Mouse (Mus musculus) forebrain, embryonic 16.5 days (tissue): ENCODE results near the gene Tgif1. TPM values are rescaled to one million over a fixed set of nuclear protein-coding genes. Genes with fewer than 3 reads are reported as not detected.
"Not testable (repeated sequence)": the region's sequence is repeated elsewhere in the genome, so short reads cannot be mapped to it uniquely, and the experiment has no call there.

Experiments used
- ATAC-seq: fragments of 200-750 bp; cut with Nextera tagmentation; 2 replicates; pipeline ENCODE4 v1.8.0; 2017; ENCODE audit warnings: mild to moderate bottlenecking, moderate library complexity
- H3K27ac ChIP-seq: fragments of 300-500 bp; sonication (generic); 2 replicates; pipeline ENCODE4 v1.5.1; 2014; ENCODE audit warnings: low read length, control low read depth
- H3K27me3 ChIP-seq: fragments of 300-500 bp; sonication (generic); replicated peaks from 2 replicates; pipeline ENCODE4 v1.6.1; 2014; ENCODE audit warnings: low read length; ENCODE audit not compliant: control insufficient read depth, insufficient read depth
- H3K36me3 ChIP-seq: fragments of 300-500 bp; sonication (generic); 2 replicates; pipeline ENCODE4 v1.6.1; 2014; ENCODE audit not compliant: control insufficient read depth, insufficient read depth
- H3K4me1 ChIP-seq: fragments of 300-500 bp; sonication (generic); replicated peaks from 2 replicates; pipeline ENCODE4 v1.6.1; 2014; ENCODE audit warnings: low read length; ENCODE audit not compliant: control insufficient read depth, insufficient read depth
- H3K4me2 ChIP-seq: fragments of 300-500 bp; sonication (generic); 2 replicates; pipeline ENCODE4 v1.6.1; 2014; ENCODE audit warnings: mild to moderate bottlenecking, low read length, control low read depth
- H3K4me3 ChIP-seq: fragments of 300-500 bp; sonication (generic); replicated peaks from 2 replicates; pipeline ENCODE4 v1.5.1; 2014; ENCODE audit warnings: mild to moderate bottlenecking, low read length, control low read depth
- H3K9ac ChIP-seq: fragments of 300-500 bp; sonication (generic); replicated peaks from 2 replicates; pipeline ENCODE4 v1.6.1; 2014; ENCODE audit warnings: low read depth, low read length, control low read depth
- H3K9me3 ChIP-seq: fragments of 300-500 bp; sonication (generic); 2 replicates; pipeline ENCODE4 v1.6.1; 2016; ENCODE audit warnings: low read length; ENCODE audit not compliant: control insufficient read depth
- WGBS: fragments of 180-500 bp; shearing (Covaris S2); extraction: QIAGEN DNeasy Blood & Tissue Kit; methylation state at CpG from one replicate; pipeline ENCODE4 v1.1.7; 2014; 5-methylcytosine and 5-hydroxymethylcytosine counted together
- polyA plus RNA-seq: library from polyadenylated mRNA; unstranded; fragments of >200 nt; fragmentation: Nextera tagmentation; extraction: Ambion mirVana; gene quantifications from 2 replicates; pipeline ENCODE4 v1.2.1, GENCODE M21; 2015

The Tgif1 gene
- polyA plus RNA-seq, 1 experiment from 2014 or later: 9.7 TPM

DNA sequence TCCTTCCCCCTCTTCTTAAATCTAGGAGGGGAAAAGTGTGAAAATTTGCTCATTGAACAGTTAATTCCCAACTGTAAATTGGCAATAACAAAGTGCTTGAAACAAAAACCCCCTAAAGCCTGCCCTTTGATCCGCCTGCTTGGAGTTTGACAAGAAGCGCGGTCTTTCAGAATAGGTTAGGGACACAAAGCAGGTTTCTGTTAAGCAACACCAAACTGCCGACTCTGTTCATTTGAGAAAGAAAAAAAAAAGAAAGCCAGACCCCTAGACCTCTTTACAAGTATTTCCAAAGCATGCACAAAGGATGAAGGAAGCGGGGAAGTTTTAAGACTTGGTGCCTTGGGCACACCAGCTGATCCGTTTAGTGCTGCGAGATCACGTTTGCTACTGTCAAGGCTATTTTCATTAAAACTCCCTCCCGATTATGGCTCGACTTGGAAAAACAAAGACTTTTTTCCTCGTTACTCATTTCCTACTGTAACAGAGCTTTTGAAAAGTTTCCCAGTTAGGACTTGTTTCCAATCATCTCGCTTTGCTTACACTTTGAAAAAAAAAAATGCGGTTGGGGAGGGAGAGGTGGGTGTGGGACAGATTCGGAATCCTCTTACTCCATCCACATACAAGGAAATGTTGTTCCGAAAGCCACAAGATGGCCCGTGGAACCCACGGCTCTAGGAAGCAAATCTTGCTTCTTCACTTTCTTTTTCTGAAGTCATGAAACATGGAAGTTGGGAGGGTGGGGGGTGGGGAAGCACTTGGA lies 5.4 kb downstream of the Tgif1 start:
- no peak for ATAC-seq
- Histone ChIP-seq H3K27me3 (peaks cover 12% of the 10 kb centered on the region; the same call in 1 of the 2 replicates), H3K9me3 (no peaks in the 10 kb centered on the region), H3K9ac (no peak overlapping the region), H3K4me1 (peaks cover 52% of the 10 kb centered on the region), H3K36me3 (no peaks in the 10 kb centered on the region), H3K27ac (0 out of 2 replicates have a peak overlapping the region, but pooled peaks have one; percentile 8), H3K4me2 (peak overlapping the region; percentile 87), H3K4me3 (peak overlapping the region; percentile 56)
- WGBS: under 1% methylated on average over 17 of the region's 17 CpGs

GRCm38 (mm10) chr17:70847086-70847485 lies 6.3 kb downstream of the Tgif1 start:
- Histone ChIP-seq H3K4me1 (peaks cover 47% of the 10 kb centered on the region), H3K36me3 (no peaks in the 10 kb centered on the region), H3K9ac (no peak overlapping the region), H3K27ac (no peak overlapping the region), H3K27me3 (peaks cover 12% of the 10 kb centered on the region; the same call in 1 of the 2 replicates), H3K4me3 (no peak overlapping the region), H3K9me3 (no peaks in the 10 kb centered on the region), H3K4me2 (no peak overlapping the region)
- no peak for ATAC-seq
- 6% methylated on average over 4 of the region's 4 CpGs for WGBS

- no peak overlapping the region for H3K27ac ChIP-seq
- no peak overlapping the region for H3K9ac ChIP-seq
- H3K4me3 ChIP-seq: no peak overlapping the region
- H3K4me1 ChIP-seq: peaks cover 38% of the 10 kb centered on the region
- peaks cover 12% of the 10 kb centered on the region; the same call in 1 of the 2 replicates for H3K27me3 ChIP-seq
- no peaks in the 10 kb centered on the region for H3K36me3 ChIP-seq
- no peaks in the 10 kb centered on the region for H3K9me3 ChIP-seq
- no peak overlapping the region for H3K4me2 ChIP-seq
- ATAC-seq: no peak
- 74% methylated on average over 8 of the region's 8 CpGs for WGBS
Observed at GRCm38 (mm10) chr17:70846111-70846644, 7.2 kb downstream of the Tgif1 start.

DNA sequence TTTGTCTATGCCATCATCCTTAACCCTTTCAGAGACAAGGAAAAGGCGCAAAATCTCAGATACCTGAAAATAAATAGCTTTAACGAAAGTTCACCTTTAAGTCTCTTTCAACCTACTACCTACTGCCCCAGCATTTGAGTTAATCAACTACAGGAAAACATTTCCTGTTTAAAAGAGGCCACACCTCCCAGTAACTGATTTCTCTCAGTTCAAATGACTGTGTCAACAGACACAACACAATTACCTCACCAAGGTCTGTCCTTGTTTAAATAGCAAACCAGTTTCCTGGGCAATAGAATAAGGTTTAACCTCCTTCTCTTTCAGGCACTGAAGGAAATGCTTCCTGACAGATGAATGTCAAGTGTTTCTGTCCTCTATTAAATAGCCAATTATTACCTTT lies 7.8 kb downstream of the Tgif1 start:
- Histone ChIP-seq H3K4me1 (peaks cover 34% of the 10 kb centered on the region), H3K4me3 (no peak overlapping the region), H3K9ac (no peak overlapping the region)

GRCm38 (mm10) chr17:70844971-70845370 lies 8.4 kb downstream of the Tgif1 start:
- H3K9me3 ChIP-seq: no peaks in the 10 kb centered on the region
- no peak overlapping the region for H3K9ac ChIP-seq
- H3K4me3 ChIP-seq: no peak overlapping the region
- H3K4me1 ChIP-seq: peaks cover 28% of the 10 kb centered on the region
- 27% methylated on average over 10 of the region's 10 CpGs for WGBS
- H3K27me3 ChIP-seq: peaks cover 12% of the 10 kb centered on the region; the same call in 1 of the 2 replicates
- no peak overlapping the region for H3K4me2 ChIP-seq
- H3K36me3 ChIP-seq: no peaks in the 10 kb centered on the region
- H3K27ac ChIP-seq: no peak overlapping the region
- ATAC-seq: peak; percentile 49

More for the DNA sequence above, 7.8 kb downstream of the Tgif1 start:
- Histone ChIP-seq H3K9me3 (no peaks in the 10 kb centered on the region), H3K27me3 (peaks cover 12% of the 10 kb centered on the region; the same call in 1 of the 2 replicates), H3K36me3 (no peaks in the 10 kb centered on the region), H3K4me2 (no peak overlapping the region), H3K27ac (no peak overlapping the region)
- no peak for ATAC-seq
- WGBS: 89% methylated on average over 2 of the region's 2 CpGs

- Histone ChIP-seq H3K4me3 (no peak overlapping the region), H3K27ac (no peak overlapping the region), H3K27me3 (peaks cover 4% of the 10 kb centered on the region; the same call in 1 of the 2 replicates), H3K9me3 (no peaks in the 10 kb centered on the region), H3K4me1 (peaks cover 12% of the 10 kb centered on the region), H3K36me3 (no peaks in the 10 kb centered on the region), H3K4me2 (no peak overlapping the region), H3K9ac (no peak overlapping the region)
- ATAC-seq: no peak
- 82% methylated on average over 4 of the region's 4 CpGs for WGBS
Observed at GRCm38 (mm10) chr17:70843252-70843651, 10.1 kb downstream of the Tgif1 start.

GRCm38 (mm10) chr17:70838533-70838932 lies 14.8 kb downstream of the Tgif1 start:
- Histone ChIP-seq H3K4me2 (no peak overlapping the region), H3K4me1 (peaks cover 10% of the 10 kb centered on the region), H3K27ac (no peak overlapping the region), H3K4me3 (no peak overlapping the region), H3K9me3 (no peaks in the 10 kb centered on the region), H3K36me3 (no peaks in the 10 kb centered on the region), H3K27me3 (no peaks in the 10 kb centered on the region), H3K9ac (no peak overlapping the region)
- WGBS: 74% methylated on average over 5 of the region's 5 CpGs
- no peak for ATAC-seq

DNA sequence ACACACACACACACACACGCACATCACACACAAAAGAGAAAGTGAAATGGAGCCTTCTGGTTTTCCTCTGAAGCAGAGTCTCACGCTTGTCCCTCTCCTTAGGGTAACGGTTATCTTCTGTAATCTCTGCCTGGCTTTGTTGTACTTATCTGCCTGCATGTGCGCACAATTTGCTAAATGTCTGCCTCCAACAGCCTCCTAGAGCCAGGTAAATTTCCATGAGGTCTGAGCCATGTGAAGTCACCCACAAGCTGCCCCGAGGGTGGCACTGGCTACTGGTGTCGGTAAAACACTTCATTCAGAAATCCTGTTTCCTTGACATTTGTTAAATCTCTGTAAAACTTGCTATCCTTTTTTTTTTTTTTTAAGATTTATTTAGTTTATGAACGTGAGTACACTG lies 15.3 kb downstream of the Tgif1 start:
- Histone ChIP-seq H3K9me3 (no peaks in the 10 kb centered on the region), H3K27ac (no peak overlapping the region), H3K27me3 (no peaks in the 10 kb centered on the region), H3K4me1 (peaks cover 10% of the 10 kb centered on the region), H3K9ac (no peak overlapping the region), H3K36me3 (no peaks in the 10 kb centered on the region), H3K4me3 (no peak overlapping the region), H3K4me2 (no peak overlapping the region)
- WGBS: 89% methylated on average over 7 of the region's 7 CpGs
- ATAC-seq: no peak

DNA sequence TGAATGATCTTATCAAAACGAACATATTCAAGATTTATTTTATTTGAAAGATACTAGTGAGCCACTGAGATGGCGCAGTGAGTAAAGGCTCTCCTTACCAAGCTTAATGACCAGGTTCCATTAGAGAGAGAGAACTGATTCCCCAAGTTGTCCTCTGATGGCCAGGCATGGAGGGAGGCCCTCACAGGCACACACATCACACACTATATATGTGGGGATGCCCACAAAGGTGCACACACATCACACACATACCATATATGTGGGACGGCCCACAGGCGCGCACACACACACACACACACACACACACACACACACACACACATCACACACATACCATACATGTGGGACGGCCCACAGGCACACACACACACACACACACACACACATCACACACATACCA lies 15.9 kb downstream of the Tgif1 start:
- H3K27me3 ChIP-seq, H3K36me3 ChIP-seq, H3K4me3 ChIP-seq, H3K27ac ChIP-seq, H3K9ac ChIP-seq, H3K4me1 ChIP-seq, H3K4me2 ChIP-seq, ATAC-seq, H3K9me3 ChIP-seq: not testable (repeated sequence)
- WGBS: 95% methylated on average over 5 of the region's 6 CpGs
